Mouse (Mus musculus): ENCODE results near the gene Morn1.

- TF ChIP-seq POLR2A (IDR thresholded peaks at IDR 0.05; ENCODE audit: borderline replicate concordance, extremely low read depth, low read depth, low read length) (no peak), CTCF (IDR thresholded peaks at IDR 0.05; ENCODE audit: insufficient read depth, low read length) (no peak)
Measured at GRCm38 (mm10) chr4:155188341-155188740, 102.0 kb downstream of the Morn1 start.

All from lung, adult 2 months (tissue).